Mouse (Mus musculus) brown adipose tissue, adult 24 weeks (tissue): Measurements from ENCODE around the gene Sema4a. TPM values are rescaled to one million over a fixed set of nuclear protein-coding genes. Genes with fewer than 3 reads are reported as not detected.

ENCODE experiments used
- H3K27ac ChIP-seq: fragments of 200-500 bp; replicated peaks from 2 replicates; pipeline ENCODE4 v1.5.1; 2012; ENCODE audit warnings: low read depth, mild to moderate bottlenecking, low read length
- H3K4me1 ChIP-seq: fragments of 200-500 bp; 2 replicates; pipeline ENCODE4 v1.6.1; 2012; ENCODE audit warnings: low read length, mixed read lengths; ENCODE audit not compliant: control insufficient read depth, insufficient read depth, insufficient read length
- H3K4me3 ChIP-seq: fragments of 200-500 bp; 2 replicates; pipeline ENCODE4 v1.5.1; 2012; ENCODE audit warnings: low read depth, mild to moderate bottlenecking, low read length, moderate library complexity; ENCODE audit not compliant: insufficient read depth
- polyA plus RNA-seq: library from polyadenylated mRNA; stranded (reverse); fragments of >200 nt; gene quantifications from 2 replicates; pipeline ENCODE4 v1.2.4, GENCODE M21; 2012; ENCODE audit not compliant: missing spikeins, insufficient read depth, insufficient read length

Gene Sema4a
- polyA plus RNA-seq, 1 experiment, result 30.2 TPM

DNA sequence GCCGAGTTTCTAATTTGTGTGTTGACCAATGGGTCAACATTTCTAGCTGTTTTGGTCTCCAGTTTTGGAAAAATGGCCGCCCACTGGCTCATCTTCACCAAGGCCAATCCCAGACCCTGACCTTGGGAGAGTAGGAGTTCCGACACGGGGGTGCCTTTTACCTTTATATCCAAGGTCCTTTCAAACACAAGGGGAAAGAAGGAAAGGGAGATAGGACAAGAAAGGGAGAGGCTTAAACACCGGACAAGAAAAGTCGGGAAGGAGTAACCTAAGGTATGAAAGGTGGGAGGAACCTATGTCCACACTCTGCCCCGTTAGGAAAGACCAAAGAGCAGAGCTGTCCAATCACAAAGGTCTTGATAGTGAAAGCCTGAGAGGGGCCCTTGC lies 50.3 kb downstream of the Sema4a start:
- H3K4me1 ChIP-seq, result peaks cover 6% of the 10 kb centered on the region; the same call in 1 of the 2 replicates
- peak overlapping the region; percentile 79 for H3K27ac ChIP-seq
- H3K4me3 ChIP-seq, result peak overlapping the region; percentile 34

DNA sequence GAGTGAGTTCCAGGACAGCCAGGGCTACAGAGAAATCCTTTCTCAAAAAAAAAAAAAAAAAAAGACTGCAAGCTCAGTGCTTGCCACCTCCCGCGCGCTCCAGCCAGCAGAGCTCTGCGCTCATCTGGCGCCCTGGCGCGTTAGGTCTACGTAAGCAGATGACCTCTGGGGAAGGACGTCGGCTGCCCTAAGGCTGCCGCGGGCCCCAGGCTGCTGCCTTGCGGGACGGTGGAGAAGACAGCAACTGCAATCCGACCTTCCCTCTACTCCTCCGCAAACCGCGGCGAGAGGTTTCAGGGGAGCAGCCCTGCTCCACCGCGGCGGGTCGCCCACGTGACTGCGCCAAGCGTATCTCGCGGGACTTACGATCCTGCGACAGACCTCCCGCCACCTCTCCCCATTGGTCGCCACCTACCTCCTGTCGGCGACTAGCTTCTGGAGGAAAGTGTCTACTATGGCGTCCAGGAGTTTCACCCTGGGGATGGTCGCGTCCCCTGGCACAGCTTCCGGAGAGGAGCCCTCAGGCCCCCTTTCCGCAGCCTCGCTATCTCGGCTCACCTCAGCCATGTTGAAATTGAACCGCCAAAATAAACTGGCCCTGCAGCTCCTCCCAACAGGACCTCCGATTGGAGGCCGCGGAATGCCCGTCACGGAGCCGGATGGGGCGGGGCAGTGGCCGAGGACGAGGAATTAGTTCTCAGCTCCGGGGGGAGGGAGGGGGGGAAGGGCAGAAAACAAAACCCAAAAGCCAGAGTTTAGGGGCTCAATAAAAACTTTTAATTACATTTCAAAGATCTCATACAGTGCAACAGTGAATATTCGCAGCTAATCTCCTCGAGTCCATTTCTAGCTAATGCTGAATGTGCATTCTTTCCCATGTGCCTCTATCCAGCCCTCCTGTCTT lies 51.0 kb downstream of the Sema4a start, which contains the start of gene Pmf1:
TSS of gene Pmf1 (minus strand) at position 591 of the 904 bp plus-strand sequence.
- peaks cover 6% of the 10 kb centered on the region; the same call in 1 of the 2 replicates for H3K4me1 ChIP-seq
- peak within 1 kb of the TSS; percentile 79 for H3K27ac ChIP-seq
- H3K4me3 ChIP-seq, result peak within 1 kb of the TSS; percentile 76

- Histone ChIP-seq H3K4me1 (peaks cover 6% of the 10 kb centered on the region; the same call in 1 of the 2 replicates), H3K4me3 (no peak overlapping the region; the same call in 1 of the 2 replicates), H3K27ac (peak overlapping the region; percentile 79)
Observed at GRCm38 (mm10) chr3:88408953-88409352, 52.0 kb downstream of the Sema4a start.

DNA sequence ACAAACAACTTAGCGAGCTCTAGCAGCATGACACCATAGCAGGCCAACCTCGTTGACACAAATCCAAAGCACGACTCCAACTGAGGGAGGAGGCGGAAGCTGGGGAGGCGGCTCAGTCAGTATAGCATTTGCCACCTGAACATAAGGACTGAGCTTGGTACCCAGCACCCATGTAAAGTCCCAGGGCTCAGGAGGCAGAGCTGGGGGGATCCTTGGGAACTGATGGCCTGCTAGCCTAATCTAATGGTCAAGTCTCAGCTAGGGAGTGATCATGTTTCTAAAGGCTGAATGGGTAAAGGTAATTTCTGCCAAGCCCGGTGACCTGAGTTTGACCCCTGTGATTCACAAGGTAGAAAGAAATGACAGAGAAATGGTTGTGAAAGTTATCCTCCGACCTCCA lies 53.5 kb downstream of the Sema4a start:
- Histone ChIP-seq H3K27ac (no peak overlapping the region; the same call in 1 of the 2 replicates), H3K4me3 (no peak overlapping the region), H3K4me1 (0 out of 2 replicates have a peak, but pooled peaks cover 3% of the 10 kb centered on the region)

GRCm38 (mm10) chr3:88407090-88407489 lies 53.9 kb downstream of the Sema4a start:
- Histone ChIP-seq H3K4me1 (0 out of 2 replicates have a peak, but pooled peaks cover 3% of the 10 kb centered on the region), H3K4me3 (no peak overlapping the region), H3K27ac (no peak overlapping the region)

DNA sequence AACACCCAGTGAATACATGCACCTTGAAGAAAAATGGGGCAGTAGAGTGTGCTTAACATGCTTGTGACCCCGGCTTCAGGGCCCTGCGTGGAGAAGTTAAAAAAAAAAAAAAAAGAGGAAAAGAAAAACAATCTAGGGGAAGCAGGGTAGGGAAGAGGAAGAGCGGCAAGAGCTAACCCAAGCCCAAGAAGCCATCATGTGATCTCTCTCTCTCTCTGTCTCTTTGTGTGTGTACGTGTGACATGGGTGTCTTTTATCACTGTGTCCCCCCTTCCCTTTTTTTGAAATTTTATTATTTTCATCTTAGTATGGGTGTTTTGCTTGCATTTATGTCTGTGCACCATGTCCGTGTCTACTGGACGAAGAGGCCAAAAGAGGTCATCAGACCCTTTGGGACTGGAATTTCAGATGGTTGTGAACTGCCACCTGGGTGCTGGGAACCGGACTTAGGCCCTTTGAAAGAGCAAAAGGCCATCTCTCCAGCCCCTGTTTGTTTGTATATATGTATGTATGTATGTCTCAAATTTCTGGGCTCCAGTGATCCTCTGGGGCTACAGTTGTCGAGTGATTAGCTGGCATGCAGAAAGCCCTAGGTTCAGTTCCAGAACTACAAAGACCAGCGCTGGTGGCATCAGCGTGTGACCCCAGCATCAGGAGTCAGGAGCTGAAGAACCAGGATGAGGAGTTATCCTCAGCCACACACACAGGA lies 57.3 kb downstream of the Sema4a start:
- H3K4me1 ChIP-seq, result no peaks in the 10 kb centered on the region
- H3K4me3 ChIP-seq, result no peak overlapping the region
- H3K27ac ChIP-seq, result 0 out of 2 replicates have a peak overlapping the region, but pooled peaks have one; percentile 24

GRCm38 (mm10) chr3:88398666-88399065 lies 62.3 kb downstream of the Sema4a start:
- H3K4me1 ChIP-seq, result no peaks in the 10 kb centered on the region
- H3K4me3 ChIP-seq, result no peak overlapping the region

GRCm38 (mm10) chr3:88395742-88396141 lies 65.2 kb downstream of the Sema4a start:
- H3K4me3 ChIP-seq, result no peak overlapping the region
- H3K4me1 ChIP-seq, result no peaks in the 10 kb centered on the region
- no peak overlapping the region for H3K27ac ChIP-seq

More at GRCm38 (mm10) chr3:88398666-88399065, 62.3 kb downstream of the Sema4a start:
- no peak overlapping the region for H3K27ac ChIP-seq

DNA sequence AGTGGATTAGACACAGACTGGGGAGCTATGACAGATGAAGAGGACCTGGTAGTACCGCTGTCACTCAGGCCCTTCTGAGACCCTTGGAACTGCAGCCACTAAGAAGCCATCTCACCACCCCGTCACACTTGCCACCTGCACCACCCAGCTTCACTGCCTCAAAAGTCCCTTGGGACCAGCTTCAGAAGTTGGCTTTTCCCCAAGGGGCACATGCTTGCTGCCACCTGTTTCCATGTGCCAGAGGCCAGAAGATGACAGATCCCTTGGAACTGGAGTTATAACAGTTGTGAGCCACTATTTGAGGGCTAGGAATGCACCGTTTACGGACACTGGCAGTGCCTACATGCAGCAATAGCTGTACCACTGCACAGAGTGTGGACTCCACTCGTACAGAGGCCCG lies 65.7 kb downstream of the Sema4a start:
- H3K4me1 ChIP-seq, result no peaks in the 10 kb centered on the region
- no peak overlapping the region for H3K27ac ChIP-seq

DNA sequence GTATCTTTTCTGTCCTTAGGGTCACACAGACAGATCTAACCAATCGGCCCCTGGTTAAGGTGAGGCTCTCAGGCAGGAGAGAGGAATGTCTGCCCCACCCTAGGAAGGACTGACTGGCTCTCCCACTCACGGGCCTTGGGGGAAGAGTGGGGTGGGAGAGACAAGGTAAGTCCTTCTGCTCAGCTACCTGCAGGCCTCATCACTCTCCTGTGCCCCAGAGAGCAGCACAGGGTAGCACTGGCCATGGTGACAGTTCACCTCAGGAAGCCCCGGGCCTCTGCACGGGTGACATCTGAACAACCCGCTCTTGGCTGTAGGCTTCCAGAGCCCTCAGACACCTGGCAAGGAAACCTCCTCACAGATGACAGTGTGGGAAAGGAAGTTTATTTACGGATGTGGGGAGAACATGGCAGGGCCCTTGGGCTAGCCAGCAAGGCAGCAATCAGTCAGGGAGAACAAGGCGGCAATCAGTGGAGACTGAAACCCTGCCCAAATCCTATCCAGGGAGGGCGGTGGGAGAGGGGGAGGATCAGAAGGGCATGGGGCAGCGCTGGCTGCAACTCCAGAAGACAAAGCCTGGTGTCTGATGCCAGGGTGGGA lies 67.1 kb downstream of the Sema4a start:
- no peaks in the 10 kb centered on the region for H3K4me1 ChIP-seq
- no peak overlapping the region for H3K4me3 ChIP-seq
- H3K27ac ChIP-seq, result no peak overlapping the region

More for the DNA sequence above, 65.7 kb downstream of the Sema4a start:
- no peak overlapping the region for H3K4me3 ChIP-seq

Other genes with a start within 250 kb of the Sema4a start
- not detected in 2 replicates for gene Rhbg, start 206.5 kb downstream of the Sema4a start, polyA plus RNA-seq
- gene Gm38392, start 174.0 kb downstream of the Sema4a start, polyA plus RNA-seq, result not detected in 2 replicates
- gene Tsacc, start 164.2 kb downstream of the Sema4a start, polyA plus RNA-seq, result 12.9 and 20.4 TPM in 2 replicates
- 120 and 173 TPM in 2 replicates for gene Cct3, start 164.1 kb downstream of the Sema4a start, polyA plus RNA-seq
- 96.8 and 101 TPM in 2 replicates for gene Glmp, start 136.2 kb downstream of the Sema4a start, polyA plus RNA-seq
- 89.9 and 111 TPM in 2 replicates for gene Tmem79, start 125.0 kb downstream of the Sema4a start, polyA plus RNA-seq
- 14.2 and 24.1 TPM in 2 replicates for gene Smg5, start 124.9 kb downstream of the Sema4a start, polyA plus RNA-seq
- gene Paqr6, start 96.6 kb downstream of the Sema4a start, polyA plus RNA-seq, result 2.1 TPM in 2 replicates
- gene Bglap3, start 88.4 kb downstream of the Sema4a start, polyA plus RNA-seq, result not detected in 2 replicates
- not detected in 2 replicates for gene Bglap2, start 82.5 kb downstream of the Sema4a start, polyA plus RNA-seq
- gene Bglap, start 76.7 kb downstream of the Sema4a start, polyA plus RNA-seq, result not detected in 2 replicates
- 25.1 and 30.8 TPM in 2 replicates for gene Pmf1, start 50.9 kb downstream of the Sema4a start, polyA plus RNA-seq
- 71.0 and 78.1 TPM in 2 replicates for gene Slc25a44, start 36.0 kb downstream of the Sema4a start, polyA plus RNA-seq
- 33.8 and 35.7 TPM in 2 replicates for gene Lmna, start 48.8 kb upstream of the Sema4a start, polyA plus RNA-seq
- 0.16 and 0.21 TPM in 2 replicates for gene Mex3a, start 71.2 kb upstream of the Sema4a start, polyA plus RNA-seq
- gene Rab25, start 87.1 kb upstream of the Sema4a start, polyA plus RNA-seq, result not detected in 2 replicates
- 209 and 224 TPM in 2 replicates for gene Lamtor2, start 91.9 kb upstream of the Sema4a start, polyA plus RNA-seq
- 36.6 and 42.2 TPM in 2 replicates for gene Ubqln4, start 92.6 kb upstream of the Sema4a start, polyA plus RNA-seq
- 84.2 and 89.0 TPM in 2 replicates for gene Ssr2, start 114.7 kb upstream of the Sema4a start, polyA plus RNA-seq
- gene Arhgef2, start 144.8 kb upstream of the Sema4a start, polyA plus RNA-seq, result 13.7 and 23.6 TPM in 2 replicates
- not detected in 2 replicates for gene Rxfp4, start 192.0 kb upstream of the Sema4a start, polyA plus RNA-seq
- gene Khdc4, start 224.6 kb upstream of the Sema4a start, polyA plus RNA-seq, result 17.1 and 28.6 TPM in 2 replicates